Mouse (Mus musculus) intestine, embryonic 15.5 days (tissue): Measurements from ENCODE around the gene Tas2r143. TPM values are rescaled to one million over a fixed set of nuclear protein-coding genes. Genes with fewer than 3 reads are reported as not detected.
A peak's percentile ranks its signal among the peaks of the same experiment; 100 is the strongest.

ENCODE experiments used
- ATAC-seq: fragments of 200-750 bp; cut with Nextera tagmentation; 2 replicates; pipeline ENCODE4 v1.8.0; 2017; ENCODE audit warnings: moderate TSS enrichment, moderate library complexity
- H3K27ac ChIP-seq: fragments of 300-500 bp; sonication (generic); 2 replicates; pipeline ENCODE4 v1.5.1; 2015; ENCODE audit warnings: mild to moderate bottlenecking, inconsistent platforms
- H3K27me3 ChIP-seq: fragments of 300-500 bp; sonication (generic); replicated peaks from 2 replicates; pipeline ENCODE4 v1.6.1; 2015; ENCODE audit warnings: inconsistent platforms
- H3K36me3 ChIP-seq: fragments of 300-500 bp; sonication (generic); 2 replicates; pipeline ENCODE4 v1.6.1; 2015; ENCODE audit warnings: inconsistent platforms
- H3K4me1 ChIP-seq: fragments of 300-500 bp; sonication (generic); replicated peaks from 2 replicates; pipeline ENCODE4 v1.6.1; 2015; ENCODE audit warnings: inconsistent platforms
- H3K4me2 ChIP-seq: fragments of 300-500 bp; sonication (generic); replicated peaks from 2 replicates; pipeline ENCODE4 v1.6.1; 2015; ENCODE audit warnings: mild to moderate bottlenecking, inconsistent platforms
- H3K4me3 ChIP-seq: fragments of 300-500 bp; sonication (generic); replicated peaks from 2 replicates; pipeline ENCODE4 v1.5.1; 2015; ENCODE audit warnings: inconsistent platforms
- H3K9ac ChIP-seq: fragments of 300-500 bp; sonication (generic); 2 replicates; pipeline ENCODE4 v1.6.1; 2015; ENCODE audit warnings: inconsistent platforms
- H3K9me3 ChIP-seq: fragments of 300-500 bp; sonication (generic); 2 replicates; pipeline ENCODE4 v1.6.1; 2016; ENCODE audit warnings: inconsistent platforms
- WGBS: fragments of 180-500 bp; shearing (Covaris S2); methylation state at CpG from one replicate; pipeline ENCODE4 v1.1.7; 2015; 5-methylcytosine and 5-hydroxymethylcytosine counted together
- polyA plus RNA-seq: library from polyadenylated mRNA; unstranded; fragments of >200 nt; fragmentation: Nextera tagmentation; extraction: Ambion mirVana; gene quantifications from 2 replicates; pipeline ENCODE4 v1.2.1, GENCODE M21; 2015

Tas2r143 gene
- polyA plus RNA-seq, 1 experiment from 2014 or later, result not detected

GRCm38 (mm10) chr6:42372001-42372400 lies 28.0 kb upstream of the Tas2r143 start:
- 0 out of 2 replicates have a peak, but pooled peaks have one; percentile 1 for ATAC-seq
- Histone ChIP-seq H3K9me3 (no peaks in the 10 kb centered on the region), H3K36me3 (no peaks in the 10 kb centered on the region), H3K4me3 (peak overlapping the region; percentile 62), H3K27ac (no peak overlapping the region), H3K27me3 (no peaks in the 10 kb centered on the region), H3K4me1 (peaks cover 28% of the 10 kb centered on the region), H3K9ac (no peak overlapping the region), H3K4me2 (peak overlapping the region; percentile 91)
- 14% methylated on average over 3 of the region's 3 CpGs for WGBS

- Histone ChIP-seq H3K4me1 (peaks cover 28% of the 10 kb centered on the region), H3K4me2 (peak overlapping the region; percentile 91), H3K9ac (peak overlapping the region; percentile 65; the same call in 1 of the 2 replicates), H3K36me3 (no peaks in the 10 kb centered on the region), H3K4me3 (peak overlapping the region; percentile 62), H3K27ac (no peak overlapping the region), H3K27me3 (no peaks in the 10 kb centered on the region), H3K9me3 (no peaks in the 10 kb centered on the region)
- WGBS, result 33% methylated on average over 9 of the region's 9 CpGs
- peak; percentile 8 for ATAC-seq
These were observed 27.6 kb upstream of the Tas2r143 start for GRCm38 (mm10) chr6:42372421-42372815.

- ATAC-seq, result peak; percentile 96
- no peaks in the 10 kb centered on the region for H3K36me3 ChIP-seq
- peak within 1 kb of the TSS; percentile 91 for H3K4me2 ChIP-seq
- H3K27ac ChIP-seq, result no peak within 1 kb of the TSS
- H3K9me3 ChIP-seq, result no peaks in the 10 kb centered on the region
- H3K4me1 ChIP-seq, result peaks cover 28% of the 10 kb centered on the region
- H3K9ac ChIP-seq, result peak within 1 kb of the TSS; percentile 65
- H3K27me3 ChIP-seq, result no peaks in the 10 kb centered on the region
- H3K4me3 ChIP-seq, result peak within 1 kb of the TSS; percentile 62
- WGBS, result under 1% methylated on average over 36 of the region's 36 CpGs
These were observed 27.1 kb upstream of the Tas2r143 start, which contains the start of gene Epha1 for GRCm38 (mm10) chr6:42372816-42373547. Epha1 (minus strand) TSS chr6:42373268.

- H3K9me3 ChIP-seq, result no peaks in the 10 kb centered on the region
- 41% methylated on average over 7 of the region's 7 CpGs for whole genome bisulfite sequencing
- peak overlapping the region; percentile 91 for H3K4me2 ChIP-seq
- no peak overlapping the region for H3K9ac ChIP-seq
- no peaks in the 10 kb centered on the region for H3K36me3 ChIP-seq
- H3K4me1 ChIP-seq, result peaks cover 28% of the 10 kb centered on the region
- ATAC-seq, result peak; percentile 17; the same call in 1 of the 2 replicates
- peak overlapping the region; percentile 62; the same call in 1 of the 2 replicates for H3K4me3 ChIP-seq
- H3K27ac ChIP-seq, result no peak overlapping the region
- H3K27me3 ChIP-seq, result no peaks in the 10 kb centered on the region
These were observed 26.2 kb upstream of the Tas2r143 start for GRCm38 (mm10) chr6:42373669-42374430.

GRCm38 (mm10) chr6:42374701-42375100 lies 25.3 kb upstream of the Tas2r143 start:
- peaks cover 28% of the 10 kb centered on the region for H3K4me1 ChIP-seq
- no peak overlapping the region for H3K4me3 ChIP-seq
- no peaks in the 10 kb centered on the region for H3K27me3 ChIP-seq
- no peak overlapping the region for H3K4me2 ChIP-seq
- 72% methylated on average over 4 of the region's 4 CpGs for WGBS
- no peak for ATAC-seq
- H3K9me3 ChIP-seq, result no peaks in the 10 kb centered on the region
- no peak overlapping the region for H3K9ac ChIP-seq
- no peaks in the 10 kb centered on the region for H3K36me3 ChIP-seq
- no peak overlapping the region for H3K27ac ChIP-seq

GRCm38 (mm10) chr6:42375131-42375530 lies 24.9 kb upstream of the Tas2r143 start:
- Histone ChIP-seq H3K9me3 (no peaks in the 10 kb centered on the region), H3K4me1 (peaks cover 28% of the 10 kb centered on the region), H3K36me3 (no peaks in the 10 kb centered on the region), H3K9ac (no peak overlapping the region), H3K27ac (no peak overlapping the region), H3K27me3 (no peaks in the 10 kb centered on the region), H3K4me2 (no peak overlapping the region), H3K4me3 (no peak overlapping the region)
- ATAC-seq, result no peak
- WGBS, result 83% methylated on average over 2 of the region's 2 CpGs

GRCm38 (mm10) chr6:42376016-42376415 lies 24.0 kb upstream of the Tas2r143 start:
- Histone ChIP-seq H3K36me3 (no peaks in the 10 kb centered on the region), H3K27ac (no peak overlapping the region), H3K9ac (no peak overlapping the region), H3K4me1 (peaks cover 22% of the 10 kb centered on the region), H3K4me3 (no peak overlapping the region), H3K27me3 (no peaks in the 10 kb centered on the region), H3K9me3 (no peaks in the 10 kb centered on the region), H3K4me2 (no peak overlapping the region)
- 30% methylated on average over 4 of the region's 4 CpGs for WGBS
- no peak for ATAC-seq

GRCm38 (mm10) chr6:42376504-42377019 lies 23.5 kb upstream of the Tas2r143 start:
- Histone ChIP-seq H3K27me3 (no peaks in the 10 kb centered on the region), H3K27ac (no peak overlapping the region), H3K9ac (no peak overlapping the region), H3K36me3 (no peaks in the 10 kb centered on the region), H3K4me1 (peaks cover 18% of the 10 kb centered on the region), H3K4me2 (no peak overlapping the region), H3K4me3 (no peak overlapping the region), H3K9me3 (no peaks in the 10 kb centered on the region)
- WGBS, result 67% methylated on average over 6 of the region's 6 CpGs
- ATAC-seq, result no peak

- H3K9me3 ChIP-seq, result no peaks in the 10 kb centered on the region
- no peak overlapping the region for H3K27ac ChIP-seq
- ATAC-seq, result no peak
- no peaks in the 10 kb centered on the region for H3K27me3 ChIP-seq
- no peaks in the 10 kb centered on the region for H3K36me3 ChIP-seq
- no peak overlapping the region for H3K4me2 ChIP-seq
- H3K4me3 ChIP-seq, result no peak overlapping the region
- peaks cover 15% of the 10 kb centered on the region for H3K4me1 ChIP-seq
- 77% methylated on average over 5 of the region's 5 CpGs for WGBS
- H3K9ac ChIP-seq, result no peak overlapping the region
These were observed 22.8 kb upstream of the Tas2r143 start for GRCm38 (mm10) chr6:42377280-42377679.

- Histone ChIP-seq H3K4me2 (no peak overlapping the region), H3K27me3 (no peaks in the 10 kb centered on the region), H3K36me3 (no peaks in the 10 kb centered on the region), H3K4me1 (no peaks in the 10 kb centered on the region; the same call in 1 of the 2 replicates), H3K4me3 (no peak overlapping the region), H3K9me3 (no peaks in the 10 kb centered on the region), H3K9ac (no peak overlapping the region), H3K27ac (no peak overlapping the region)
- 60% methylated on average over 3 of the region's 3 CpGs for WGBS
- ATAC-seq, result no peak
These were observed 20.5 kb upstream of the Tas2r143 start for GRCm38 (mm10) chr6:42379551-42379950.

- Histone ChIP-seq H3K9me3 (no peaks in the 10 kb centered on the region), H3K9ac (no peak overlapping the region), H3K4me2 (no peak overlapping the region), H3K4me3 (no peak overlapping the region), H3K4me1 (no peaks in the 10 kb centered on the region; the same call in 1 of the 2 replicates), H3K36me3 (no peaks in the 10 kb centered on the region), H3K27me3 (no peaks in the 10 kb centered on the region), H3K27ac (no peak overlapping the region)
- no peak for ATAC-seq
- WGBS, result 27% methylated on average over 8 of the region's 8 CpGs
These were observed 19.5 kb upstream of the Tas2r143 start for GRCm38 (mm10) chr6:42380416-42381144.

GRCm38 (mm10) chr6:42381221-42381620 lies 18.8 kb upstream of the Tas2r143 start:
- Histone ChIP-seq H3K27me3 (no peaks in the 10 kb centered on the region), H3K36me3 (no peaks in the 10 kb centered on the region), H3K4me3 (no peak overlapping the region), H3K9ac (no peak overlapping the region), H3K9me3 (no peaks in the 10 kb centered on the region), H3K4me1 (no peaks in the 10 kb centered on the region; the same call in 1 of the 2 replicates), H3K4me2 (no peak overlapping the region), H3K27ac (no peak overlapping the region)
- no peak for ATAC-seq
- 81% methylated on average over 2 of the region's 2 CpGs for WGBS
